Mouse (Mus musculus) thymus, adult 2 months (tissue): ENCODE data around the gene Themis3.

Experiments used
- CTCF ChIP-seq: fragments of 200-500 bp; IDR thresholded peaks from 2 replicates; pipeline ENCODE4 v1.5.1; 2012; ENCODE audit warnings: mild to moderate bottlenecking, control low read depth, low read length, moderate library complexity, borderline replicate concordance; ENCODE audit not compliant: control insufficient read depth, poor library complexity, insufficient read depth; ENCODE audit errors: extremely low read depth
- POLR2A ChIP-seq: fragments of 200-500 bp; IDR thresholded peaks from 2 replicates; pipeline ENCODE4 v1.6.1; 2012; ENCODE audit warnings: mild to moderate bottlenecking, low read length, control low read depth, moderate library complexity; ENCODE audit not compliant: control insufficient read depth, poor library complexity, insufficient read depth; ENCODE audit errors: extremely low read depth

- TF ChIP-seq CTCF = no peak
- no peak for TF ChIP-seq POLR2A
These were observed 33.0 kb downstream of the Themis3 start for GRCm38 (mm10) chr17:66561380-66561779.
